Mouse (Mus musculus) spleen, adult 2 months (tissue): Measurements from ENCODE around the gene Hba-a1.

Source experiments
- CTCF ChIP-seq: fragments of 200-500 bp; IDR thresholded peaks from 2 replicates; pipeline ENCODE4 v1.5.1; 2011; ENCODE audit warnings: mild to moderate bottlenecking, inconsistent platforms; ENCODE audit not compliant: insufficient read depth, insufficient read length, insufficient replicate concordance; ENCODE audit errors: extremely low read depth
- POLR2A ChIP-seq: fragments of 200-500 bp; IDR thresholded peaks from 2 replicates; pipeline ENCODE4 v1.6.1; 2011; ENCODE audit warnings: low read depth, low read length, inconsistent platforms

- TF ChIP-seq POLR2A (no peak), CTCF (no peak)
Observed at GRCm38 (mm10) chr11:32242209-32242608, 41.1 kb upstream of the Hba-a1 start.
